Mouse (Mus musculus) kidney, embryonic 15.5 days (tissue): ENCODE results near the gene Aff4. TPM values are rescaled to one million over a fixed set of nuclear protein-coding genes. Genes with fewer than 3 reads are reported as not detected.
"Not testable (repeated sequence)": the region's sequence is repeated elsewhere in the genome, so short reads cannot be mapped to it uniquely, and the experiment has no call there.

ENCODE experiments used
- ATAC-seq: fragments of 200-750 bp; cut with Nextera tagmentation; replicated peaks from 2 replicates; pipeline ENCODE4 v1.8.0; 2017; ENCODE audit warnings: moderate TSS enrichment; ENCODE audit not compliant: low FRiP score
- H3K27ac ChIP-seq: fragments of 300-500 bp; sonication (generic); 2 replicates; pipeline ENCODE4 v1.5.1; 2015; ENCODE audit warnings: mild to moderate bottlenecking, inconsistent platforms
- H3K27me3 ChIP-seq: fragments of 300-500 bp; sonication (generic); 2 replicates; pipeline ENCODE4 v1.6.1; 2015; ENCODE audit warnings: inconsistent platforms
- H3K36me3 ChIP-seq: fragments of 300-500 bp; sonication (generic); 2 replicates; pipeline ENCODE4 v1.6.1; 2015; ENCODE audit warnings: inconsistent platforms
- H3K4me1 ChIP-seq: fragments of 300-500 bp; sonication (generic); 2 replicates; pipeline ENCODE4 v1.6.1; 2015; ENCODE audit warnings: inconsistent platforms
- H3K4me2 ChIP-seq: fragments of 300-500 bp; sonication (generic); 2 replicates; pipeline ENCODE4 v1.6.1; 2015; ENCODE audit warnings: moderate library complexity, mild to moderate bottlenecking, inconsistent platforms
- H3K4me3 ChIP-seq: fragments of 300-500 bp; sonication (generic); replicated peaks from 2 replicates; pipeline ENCODE4 v1.5.1; 2015; ENCODE audit warnings: mild to moderate bottlenecking, inconsistent platforms
- H3K9ac ChIP-seq: fragments of 300-500 bp; sonication (generic); 2 replicates; pipeline ENCODE4 v1.6.1; 2015; ENCODE audit warnings: mild to moderate bottlenecking, inconsistent platforms
- H3K9me3 ChIP-seq: fragments of 300-500 bp; sonication (generic); replicated peaks from 2 replicates; pipeline ENCODE4 v1.6.1; 2016; ENCODE audit warnings: inconsistent platforms
- WGBS: fragments of 180-500 bp; shearing (Covaris S2); methylation state at CpG from one replicate; pipeline ENCODE4 v1.1.7; 2015; ENCODE audit warnings: mixed read lengths; 5-methylcytosine and 5-hydroxymethylcytosine counted together
- polyA plus RNA-seq: library from polyadenylated mRNA; unstranded; fragments of >200 nt; fragmentation: Nextera tagmentation; extraction: Ambion mirVana; gene quantifications from 2 replicates; pipeline ENCODE4 v1.2.1, GENCODE M21; 2015

Gene Aff4
- 32.1 and 38.0 TPM in 2 replicates for polyA plus RNA-seq

GRCm38 (mm10) chr11:53350291-53351223, at the start of gene Aff4:
Aff4 (plus strand) TSS chr11:53350833.
- Histone ChIP-seq H3K27me3 (no peaks in the 10 kb centered on the region), H3K4me1 (peaks cover 13% of the 10 kb centered on the region), H3K4me2 (peak within 1 kb of the TSS; percentile 91), H3K27ac (peak within 1 kb of the TSS; percentile 96), H3K4me3 (peak within 1 kb of the TSS; percentile 80), H3K36me3 (peaks cover 10% of the 10 kb centered on the region; the same call in 1 of the 2 replicates), H3K9ac (peak within 1 kb of the TSS; percentile 98), H3K9me3 (no peaks in the 10 kb centered on the region)
- peak; percentile 93 for ATAC-seq
- under 1% methylated on average over 126 of the region's 127 CpGs for WGBS

- no peaks in the 10 kb centered on the region for H3K27me3 ChIP-seq
- H3K9ac ChIP-seq: peak overlapping the region; percentile 92
- peaks cover 34% of the 10 kb centered on the region for H3K4me1 ChIP-seq
- peak overlapping the region; percentile 99 for H3K27ac ChIP-seq
- H3K4me3 ChIP-seq: peak overlapping the region; percentile 86
- H3K4me2 ChIP-seq: peak overlapping the region; percentile 62
- no peak for ATAC-seq
- H3K36me3 ChIP-seq: peaks cover 14% of the 10 kb centered on the region
- 52% methylated on average over 9 of the region's 9 CpGs for WGBS
- no peaks in the 10 kb centered on the region for H3K9me3 ChIP-seq
Measured at GRCm38 (mm10) chr11:53301167-53301515, 49.5 kb upstream of the Aff4 start.

- H3K9ac ChIP-seq: no peak overlapping the region
- no peaks in the 10 kb centered on the region for H3K9me3 ChIP-seq
- peaks cover 32% of the 10 kb centered on the region for H3K4me1 ChIP-seq
- 84% methylated on average over 14 of the region's 14 CpGs for WGBS
- no peak overlapping the region for H3K4me2 ChIP-seq
- no peak overlapping the region for H3K27ac ChIP-seq
- ATAC-seq: no peak
- H3K27me3 ChIP-seq: no peaks in the 10 kb centered on the region
- H3K36me3 ChIP-seq: no peaks in the 10 kb centered on the region
- H3K4me3 ChIP-seq: no peak overlapping the region
Measured at GRCm38 (mm10) chr11:53304044-53304840, 46.4 kb upstream of the Aff4 start.

GRCm38 (mm10) chr11:53306965-53307364, 43.7 kb upstream of the Aff4 start:
- Histone ChIP-seq H3K4me2 (no peak overlapping the region), H3K27ac (peak overlapping the region; percentile 90; the same call in 1 of the 2 replicates), H3K36me3 (no peaks in the 10 kb centered on the region), H3K27me3 (no peaks in the 10 kb centered on the region), H3K9ac (no peak overlapping the region), H3K4me1 (peaks cover 23% of the 10 kb centered on the region), H3K4me3 (no peak overlapping the region), H3K9me3 (no peaks in the 10 kb centered on the region)
- 69% methylated on average over 2 of the region's 2 CpGs for WGBS
- no peak for ATAC-seq

- Histone ChIP-seq H3K36me3 (no peaks in the 10 kb centered on the region), H3K4me2 (0 out of 2 replicates have a peak overlapping the region, but pooled peaks have one; percentile 7), H3K4me3 (no peak overlapping the region), H3K4me1 (peaks cover 23% of the 10 kb centered on the region), H3K27ac (peak overlapping the region; percentile 90), H3K9ac (no peak overlapping the region), H3K9me3 (no peaks in the 10 kb centered on the region), H3K27me3 (no peaks in the 10 kb centered on the region)
- ATAC-seq: 0 out of 2 replicates have a peak, but pooled peaks have one; percentile 19
- WGBS: 39% methylated on average over 10 of the region's 10 CpGs
Measured at GRCm38 (mm10) chr11:53307558-53308065, 43.0 kb upstream of the Aff4 start.

- Histone ChIP-seq H3K27me3 (no peaks in the 10 kb centered on the region), H3K9me3 (no peaks in the 10 kb centered on the region), H3K27ac (peak overlapping the region; percentile 90), H3K4me3 (no peak overlapping the region), H3K9ac (no peak overlapping the region), H3K4me1 (peaks cover 23% of the 10 kb centered on the region), H3K4me2 (no peak overlapping the region), H3K36me3 (no peaks in the 10 kb centered on the region)
- ATAC-seq: peak; percentile 86
Measured at GRCm38 (mm10) chr11:53308251-53308864, 42.3 kb upstream of the Aff4 start.

- H3K9me3 ChIP-seq: no peaks in the 10 kb centered on the region
- no peaks in the 10 kb centered on the region for H3K27me3 ChIP-seq
- no peak overlapping the region for H3K4me2 ChIP-seq
- H3K4me1 ChIP-seq: peaks cover 23% of the 10 kb centered on the region
- ATAC-seq: peak; percentile 77
- H3K27ac ChIP-seq: peak overlapping the region; percentile 90
- H3K4me3 ChIP-seq: no peak overlapping the region
- no peak overlapping the region for H3K9ac ChIP-seq
- WGBS: 48% methylated on average over 2 of the region's 2 CpGs
- no peaks in the 10 kb centered on the region for H3K36me3 ChIP-seq
Measured at GRCm38 (mm10) chr11:53308884-53309310, 41.7 kb upstream of the Aff4 start.

GRCm38 (mm10) chr11:53311385-53311784, 39.2 kb upstream of the Aff4 start:
- 38% methylated on average over 1 of the region's 1 CpGs for WGBS
- Histone ChIP-seq H3K27ac (peak overlapping the region; percentile 27; the same call in 1 of the 2 replicates), H3K9me3 (no peaks in the 10 kb centered on the region), H3K4me3 (no peak overlapping the region), H3K27me3 (no peaks in the 10 kb centered on the region), H3K4me2 (no peak overlapping the region), H3K36me3 (no peaks in the 10 kb centered on the region), H3K9ac (no peak overlapping the region), H3K4me1 (peaks cover 28% of the 10 kb centered on the region)
- no peak for ATAC-seq

GRCm38 (mm10) chr11:53312823-53313222, 37.8 kb upstream of the Aff4 start:
- 79% methylated on average over 1 of the region's 1 CpGs for whole genome bisulfite sequencing
- H3K9me3 ChIP-seq, ATAC-seq, H3K27me3 ChIP-seq, H3K27ac ChIP-seq, H3K36me3 ChIP-seq, H3K4me2 ChIP-seq, H3K4me3 ChIP-seq, H3K9ac ChIP-seq: not testable (repeated sequence)
- H3K4me1 ChIP-seq: peaks cover 19% of the 10 kb centered on the region

GRCm38 (mm10) chr11:53314770-53315173, 35.9 kb upstream of the Aff4 start:
- 26% methylated on average over 1 of the region's 1 CpGs for WGBS
- H3K4me2 ChIP-seq: no peak overlapping the region
- H3K9ac ChIP-seq: no peak overlapping the region
- H3K9me3 ChIP-seq: no peaks in the 10 kb centered on the region
- peak overlapping the region; percentile 48 for H3K27ac ChIP-seq
- no peaks in the 10 kb centered on the region for H3K36me3 ChIP-seq
- no peaks in the 10 kb centered on the region for H3K27me3 ChIP-seq
- H3K4me3 ChIP-seq: no peak overlapping the region
- ATAC-seq: peak; percentile 43; the same call in 1 of the 2 replicates
- peaks cover 5% of the 10 kb centered on the region; the same call in 1 of the 2 replicates for H3K4me1 ChIP-seq

GRCm38 (mm10) chr11:53316996-53317395, 33.6 kb upstream of the Aff4 start:
- H3K36me3 ChIP-seq: no peaks in the 10 kb centered on the region
- no peak for ATAC-seq
- H3K27ac ChIP-seq: no peak overlapping the region
- no peak overlapping the region for H3K9ac ChIP-seq
- no peaks in the 10 kb centered on the region for H3K9me3 ChIP-seq
- 32% methylated on average over 6 of the region's 6 CpGs for WGBS
- no peak overlapping the region for H3K4me2 ChIP-seq
- H3K4me3 ChIP-seq: no peak overlapping the region
- peaks cover 5% of the 10 kb centered on the region; the same call in 1 of the 2 replicates for H3K4me1 ChIP-seq
- no peaks in the 10 kb centered on the region for H3K27me3 ChIP-seq
